Mouse (Mus musculus) gastrocnemius, postnatal 25 days (tissue): Measurements from ENCODE around the gene Tmem33. TPM values are rescaled to one million over a fixed set of nuclear protein-coding genes. Genes with fewer than 3 reads are reported as not detected.

ENCODE experiments used
- DNase-seq: peaks from one replicate; pipeline ENCODE4 v3.0.0; 2022
- total RNA-seq, 2 experiments: library from RNA; stranded (reverse); gene quantifications; 1 replicate in 1 of 2; 2 replicates in 1 of 2; pipeline ENCODE4 v1.2.3; 2021

Tmem33 gene
- total RNA-seq, 2 experiments from 2014 or later = 23.0 to 30.3 TPM

DNA sequence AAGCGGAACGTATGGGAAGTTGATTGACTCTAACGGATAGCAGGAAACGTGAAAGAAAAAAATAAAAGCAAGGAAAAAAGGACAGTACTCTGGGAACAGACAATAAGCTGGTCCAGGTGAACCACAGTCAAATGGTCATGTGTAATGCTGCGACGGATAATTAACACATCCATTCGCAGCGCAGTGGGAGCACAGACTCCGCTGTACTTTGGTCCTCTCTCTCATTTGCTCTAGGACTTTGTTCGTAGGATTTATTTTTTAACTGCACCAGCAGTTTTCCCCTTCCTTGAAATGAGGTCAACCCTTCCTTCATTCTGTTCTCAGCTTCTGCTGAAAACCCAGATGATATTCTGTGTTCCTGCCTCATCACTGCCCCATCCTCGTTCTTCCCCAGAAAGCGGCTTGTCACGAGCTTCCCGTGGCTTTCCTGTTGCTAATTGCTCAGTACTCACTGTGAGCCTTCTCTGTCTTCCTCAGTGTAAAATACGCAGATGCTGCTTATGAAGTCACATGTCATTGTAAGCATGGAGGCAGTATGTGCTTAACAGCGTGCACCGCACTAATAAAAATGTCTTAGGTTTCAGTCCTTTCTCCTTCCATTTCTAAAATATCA, 61.4 kb downstream of the Tmem33 start:
- DNase-seq = no peak

DNA sequence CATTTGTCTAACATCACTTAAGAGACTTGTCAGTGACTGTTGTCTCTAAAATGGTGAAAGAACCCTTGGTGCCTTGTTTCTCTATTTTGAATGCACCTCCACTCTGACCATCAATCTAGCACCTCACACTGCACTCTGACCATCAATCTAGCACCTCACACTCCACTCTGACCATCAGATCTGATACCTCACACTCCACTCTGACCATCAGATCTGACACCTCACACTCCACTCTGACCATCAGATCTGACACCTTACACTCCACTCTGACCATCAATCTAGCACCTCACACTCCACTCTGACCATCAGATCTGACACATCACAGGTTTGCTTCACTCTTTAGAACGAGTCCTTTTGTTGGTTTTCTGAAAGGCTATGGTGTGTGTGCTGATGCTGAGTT, 63.7 kb downstream of the Tmem33 start:
- DNase-seq = no peak

DNA sequence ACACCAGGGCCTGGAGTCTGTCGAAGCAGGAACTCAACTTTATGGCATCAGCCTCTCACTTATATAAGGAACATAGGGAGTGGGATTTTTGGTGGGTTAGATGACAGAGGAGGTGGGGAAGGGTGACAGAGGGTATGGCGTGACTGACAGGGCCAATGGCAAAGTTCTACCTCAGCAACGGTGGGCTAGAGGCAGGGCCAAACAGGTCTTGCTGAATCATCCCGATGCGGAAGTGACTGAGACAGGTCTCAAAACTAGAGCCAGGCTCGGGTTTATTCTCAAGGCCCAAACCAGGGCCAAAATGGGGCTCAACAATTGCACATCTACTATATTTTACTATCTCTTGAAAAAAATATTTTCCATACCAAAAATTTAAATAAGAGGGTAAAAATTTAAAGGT, 80.4 kb downstream of the Tmem33 start:
- DNase-seq = no peak

Other genes starting within 250 kb of the Tmem33 start
- gene Phox2b, start 161.3 kb upstream of the Tmem33 start, total RNA-seq = not detected
- 100 to 1,000 TPM in 1 of 2 experiments, 10 to 100 TPM in 1; 99.0 to 104 TPM for gene Slc30a9, start 46.4 kb downstream of the Tmem33 start, total RNA-seq
- under 1 TPM; 0.28 to 0.32 TPM for gene Bend4, start 167.7 kb downstream of the Tmem33 start, total RNA-seq